Mouse (Mus musculus): Measurements from ENCODE around the gene Exd1. TPM values are rescaled to one million over a fixed set of nuclear protein-coding genes. Genes with fewer than 3 reads are reported as not detected.

The Exd1 gene
- total RNA-seq, 2 experiments from 2014 or later, result 0.63 to 0.64 TPM

DNA sequence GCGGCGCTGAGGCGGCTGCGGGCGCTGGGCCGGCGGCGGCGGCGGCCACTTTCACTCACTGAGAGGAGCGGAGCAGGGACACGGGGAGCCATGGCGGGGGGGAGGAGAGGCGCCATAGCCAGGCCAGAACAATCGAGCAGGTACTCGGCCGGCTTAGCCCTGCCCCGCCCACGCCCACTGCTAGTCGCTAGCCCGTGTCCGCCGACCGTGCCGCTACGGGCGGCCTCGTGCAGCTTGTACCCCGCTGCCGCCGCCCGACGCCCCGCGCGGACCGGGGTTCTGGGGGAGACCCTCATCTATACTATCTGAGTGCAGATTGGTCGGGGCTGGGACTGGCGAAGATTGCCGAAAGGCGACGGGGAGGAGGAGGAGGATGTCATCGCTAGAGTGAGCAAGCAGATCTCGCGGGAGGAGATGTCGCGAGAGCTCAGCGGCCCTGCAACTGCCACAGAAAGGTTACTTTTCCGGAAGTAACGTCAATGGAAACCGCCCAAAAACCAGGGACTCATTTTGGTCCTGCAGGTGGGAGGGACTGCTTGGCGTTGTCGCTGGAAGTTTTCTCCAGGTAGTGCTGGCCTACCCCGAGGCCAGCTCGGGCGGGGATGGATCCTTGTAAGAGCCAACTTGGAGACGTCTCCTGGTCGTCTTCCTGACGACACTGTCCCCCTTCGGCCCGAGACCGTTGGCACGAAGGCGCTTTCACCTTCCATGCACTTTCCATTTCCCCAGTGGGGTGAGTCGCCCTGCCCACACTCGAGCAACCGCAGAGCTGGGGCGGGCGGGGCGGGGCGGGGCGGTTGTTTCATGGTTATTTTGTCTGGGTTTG is 69.6 kb downstream of the Exd1 start, which contains the start of gene Ino80:
Gene Ino80 (minus strand): TSS at position 117 of the 826 bp plus-strand sequence.
- peak; percentile 99 for DNase-seq (ENCODE audit: extremely low spot score in 1 of 2, low spot score in 2 of 2)
- intact Hi-C loops (cut with DNase I), result no loop called here

DNA sequence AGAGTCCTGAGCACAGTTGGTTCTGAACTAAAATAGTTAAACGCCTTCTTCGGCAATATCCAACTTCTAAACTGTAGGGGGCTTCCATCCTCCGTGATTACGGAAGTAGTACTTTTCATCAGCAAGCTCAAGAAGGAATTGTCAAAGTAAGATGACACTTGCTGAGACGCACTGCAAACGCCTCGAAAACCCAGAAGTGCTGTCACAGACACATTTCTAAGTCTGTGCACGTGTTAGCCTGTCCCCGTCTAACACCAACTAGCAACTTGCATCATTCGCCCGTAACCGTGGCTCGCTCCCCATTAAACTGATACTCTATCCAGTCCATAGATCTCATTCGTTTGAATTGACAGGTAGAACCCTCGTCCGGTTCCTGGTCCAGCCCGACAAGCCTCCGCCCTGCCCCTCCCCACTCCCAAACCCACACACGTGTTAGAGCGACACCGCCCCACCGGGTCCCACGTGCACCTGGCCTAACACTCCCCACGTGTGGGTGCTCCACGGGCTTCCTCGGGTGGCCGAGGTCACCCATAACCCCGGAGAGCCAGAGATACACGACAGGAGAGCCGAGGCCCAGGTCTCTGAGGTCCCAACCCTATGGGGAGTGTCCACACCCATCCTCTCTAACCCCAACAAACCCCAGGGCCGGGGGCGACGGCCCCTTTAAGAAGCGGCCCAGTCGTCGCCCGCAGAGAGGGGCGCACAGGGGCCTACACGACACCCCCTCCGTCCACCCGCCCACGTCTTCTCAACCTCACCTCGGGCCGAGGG is 70.6 kb downstream of the Exd1 start:
- peak; percentile 42 to 83 for DNase-seq (ENCODE audit: extremely low spot score in 1 of 2, low spot score in 2 of 2)
- intact Hi-C loops (cut with DNase I), result no loop called here

DNA sequence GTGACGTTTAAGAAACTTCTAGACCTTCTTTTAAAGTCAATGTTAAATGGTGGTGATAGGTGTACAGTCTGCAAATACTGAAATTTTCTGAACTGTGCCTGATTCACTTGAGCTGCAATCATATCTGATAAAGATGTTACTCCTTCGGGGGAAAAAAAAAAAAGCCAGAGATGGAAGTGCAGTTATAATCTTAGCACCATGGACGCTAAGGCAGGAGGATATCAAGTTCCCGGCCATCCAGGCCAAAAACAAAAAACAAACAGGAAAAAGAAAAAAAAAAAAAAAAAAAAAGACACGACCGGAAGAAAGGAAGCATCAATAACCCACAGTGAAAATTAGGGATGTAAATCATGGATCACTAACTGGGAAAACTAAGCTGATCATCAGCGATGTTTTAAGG is 71.3 kb downstream of the Exd1 start:
- intact Hi-C loops (cut with DNase I), result no loop called here
- no peak for DNase-seq (ENCODE audit: extremely low spot score in 1 of 2, low spot score in 2 of 2)

Other genes with a start within 250 kb of the Exd1 start
- gene Dll4, start 221.8 kb downstream of the Exd1 start, total RNA-seq (2021), result 1 to 10 TPM; 5.5 to 6.7 TPM
- gene Chac1, start 196.4 kb downstream of the Exd1 start, total RNA-seq (2021), result 10 to 100 TPM; 10.1 to 10.6 TPM
- 10 to 100 TPM; 20.7 to 21.0 TPM for gene Ino80, start 69.9 kb downstream of the Exd1 start, total RNA-seq (2021)
- 100 to 1,000 TPM; 108 to 110 TPM for gene Chp1, start 70 bp upstream of the Exd1 start, total RNA-seq (2021)
- 1 to 10 TPM; 1.6 to 2.2 TPM for gene Nusap1, start 70.7 kb upstream of the Exd1 start, total RNA-seq (2021)
- 1 to 10 TPM; 2.4 to 2.6 TPM for gene Oip5, start 70.8 kb upstream of the Exd1 start, total RNA-seq (2021)
- 10 to 100 TPM; 24.7 to 29.0 TPM for gene Ndufaf1, start 115.2 kb upstream of the Exd1 start, total RNA-seq (2021)
- gene Rtf1, start 127.4 kb upstream of the Exd1 start, total RNA-seq (2021), result 10 to 100 TPM; 57.6 to 60.6 TPM
- 10 to 100 TPM; 95.0 to 97.9 TPM for gene Itpka, start 194.7 kb upstream of the Exd1 start, total RNA-seq (2021)
- 1 to 10 TPM; 5.9 to 7.1 TPM for gene Ltk, start 212.8 kb upstream of the Exd1 start, total RNA-seq (2021)
- 10 to 100 TPM; 15.9 to 17.1 TPM for gene Rpap1, start 239.9 kb upstream of the Exd1 start, total RNA-seq (2021)

All from left cerebral cortex, postnatal 10 days (tissue).